ENCODE assay signal across 16 mouse cellular contexts in genomic region chr13:42617844-42618243, GRCm38 (mm10).
DNase-seq lines count a peak whose midpoint lies in the region; ATAC-seq lines count a peak whose summit lies in the region.
"Had no signal": no experiment of that assay in that cellular context is flagged by ENCODE, and none has a peak within 500 bp of the region (broad histone marks: within the 10 kb centered on the region; RNA-seq: fewer than 3 reads in every experiment).

No protein-coding gene starts in this region.

- no peak overlapping the region for H3K4me2 ChIP-seq in kidney, embryonic 14.5 days (replicated peaks; ENCODE audit: low read depth, low read length)
- H3K4me2 ChIP-seq: heart, embryonic 11.5 days; liver, embryonic 11.5 days; midbrain, embryonic 15.5 days had no signal

- WGBS in kidney, embryonic 14.5 days: 39% methylated on average over 4 of the region's 4 CpGs

- no peaks in the 10 kb centered on the region for H3K27me3 ChIP-seq in kidney, embryonic 14.5 days (ENCODE audit: control insufficient read depth, insufficient read depth, low read length)
- H3K27me3 ChIP-seq: midbrain, embryonic 15.5 days had no signal

- no peak for ATAC-seq in kidney, embryonic 14.5 days (ENCODE audit: low FRiP score, low TSS enrichment)
- ATAC-seq in megakaryocyte-erythroid progenitor cell, adult 5-6 weeks (replicated peaks; ENCODE audit: low FRiP score, low TSS enrichment, poor library complexity, severe bottlenecking): no peak
- ATAC-seq: forebrain, embryonic 14.5 days; midbrain, embryonic 15.5 days had no signal

- no peak overlapping the region for H3K9ac ChIP-seq in kidney, embryonic 14.5 days (ENCODE audit: low read depth, low read length)
- H3K9ac ChIP-seq: midbrain, embryonic 15.5 days had no signal

- no peak overlapping the region for H3K4me3 ChIP-seq in kidney, embryonic 14.5 days (ENCODE audit: low read length)
- H3K4me3 ChIP-seq: midbrain, embryonic 15.5 days had no signal

- peak; percentile 47 for DNase-seq in kidney, adult 11 months
- peak; percentile 10 for DNase-seq in forelimb bud, embryonic 11.5 days (ENCODE audit: low read depth, low spot score)
- peak; percentile 44 for DNase-seq in kidney, postnatal 14 days
- DNase-seq in lung, postnatal 10 days: peak; percentile 4
- DNase-seq in heart, adult 9 months (ENCODE audit: low spot score in 2 of 2): no peak
- DNase-seq in cerebellum, adult 11 months: no peak
- DNase-seq: adrenal gland, postnatal 10 days; cerebellum, adult 9-11 months; gastrocnemius, postnatal 10 days; thymus, postnatal 25 days had no signal

- no peaks in the 10 kb centered on the region for H3K36me3 ChIP-seq in kidney, embryonic 14.5 days (ENCODE audit: control insufficient read depth, insufficient read depth, low read length)
- H3K36me3 ChIP-seq: midbrain, embryonic 15.5 days had no signal

- H3K27ac ChIP-seq in kidney, embryonic 14.5 days (ENCODE audit: low read depth, low read length): no peak overlapping the region
- H3K27ac ChIP-seq: midbrain, embryonic 15.5 days had no signal

- no peaks in the 10 kb centered on the region for H3K4me1 ChIP-seq in kidney, embryonic 14.5 days (ENCODE audit: control insufficient read depth, insufficient read depth, low read length)
- H3K4me1 ChIP-seq: midbrain, embryonic 15.5 days had no signal

- H3K9me3 ChIP-seq in kidney, embryonic 14.5 days (ENCODE audit: control insufficient read depth, low read length): no peaks in the 10 kb centered on the region
- H3K9me3 ChIP-seq: midbrain, embryonic 15.5 days had no signal

Comparison
In these comparisons a context has a peak if more than half of its experiments do, and no peak if none do; other contexts are left out.
1. DNase-seq: peak in kidney, adult 11 months (single experiment), forelimb bud, embryonic 11.5 days (single experiment), kidney, postnatal 14 days (single experiment) and lung, postnatal 10 days (single experiment); none in heart, adult 9 months (0 of 2) and cerebellum, adult 11 months (single experiment).